Mouse (Mus musculus): ENCODE results near the gene Adamts16. TPM values are rescaled to one million over a fixed set of nuclear protein-coding genes. Genes with fewer than 3 reads are reported as not detected.

Gene Adamts16
- total and polyA plus RNA-seq, 3 experiments = 0.33 TPM; not detected in 2

- Histone ChIP-seq H3K4me1 (ENCODE audit: insufficient read depth, low read depth, low read length) (no peaks in the 10 kb centered on the region), H3K9me3 (replicated peaks) (peaks cover 52% of the 10 kb centered on the region), H3K27me3 (ENCODE audit: insufficient read depth, low read length) (no peaks in the 10 kb centered on the region), H3K4me3 (ENCODE audit: low read depth, low read length) (no peak overlapping the region), H3K36me3 (replicated peaks) (no peaks in the 10 kb centered on the region)
- TF ChIP-seq GATA1 (IDR thresholded peaks at IDR 0.05; ENCODE audit: borderline replicate concordance, low read length) (no peak), CTCF (IDR thresholded peaks at IDR 0.05; ENCODE audit: low read depth, low read length) (no peak), POLR2AphosphoS5 (IDR thresholded peaks at IDR 0.05; ENCODE audit: insufficient replicate concordance, low read depth, low read length) (no peak), GATA2 (IDR thresholded peaks at IDR 0.05; ENCODE audit: borderline replicate concordance, low read depth, low read length) (no peak), TAL1 (conservative IDR thresholded peaks at IDR 0.05; ENCODE audit: low read depth, low read length) (no peak)
- DNase-seq (ENCODE audit: low spot score) (no peak), ATAC-seq (ENCODE audit: extremely low read depth, insufficient number of reproducible peaks, low FRiP score, poor library complexity, severe bottlenecking) (no peak)
These were observed 42.3 kb downstream of the Adamts16 start for GRCm38 (mm10) chr13:70799322-70799721.

DNA sequence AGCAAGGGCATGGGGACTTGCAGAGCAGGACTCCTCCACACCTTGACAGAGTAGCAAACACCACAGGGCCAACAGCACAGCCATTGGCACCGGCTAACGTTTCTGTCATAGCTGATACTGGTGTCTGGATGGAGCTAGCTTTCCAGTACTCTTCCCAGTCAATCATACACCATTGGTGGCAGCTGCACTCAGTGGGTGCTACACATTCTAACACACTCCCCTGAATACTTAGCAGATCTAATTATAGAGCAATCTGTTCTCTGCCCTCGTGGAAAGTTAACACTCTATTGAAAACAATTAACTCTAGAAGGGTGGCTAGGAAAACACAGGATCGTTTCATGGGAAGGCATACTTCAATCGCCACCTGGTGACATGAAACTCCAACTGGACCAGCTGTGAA, 43.2 kb downstream of the Adamts16 start:
- TF ChIP-seq TAL1 (conservative IDR thresholded peaks at IDR 0.05; ENCODE audit: low read depth, low read length) (no peak), GATA1 (IDR thresholded peaks at IDR 0.05; ENCODE audit: borderline replicate concordance, low read length) (no peak), CTCF (IDR thresholded peaks at IDR 0.05; ENCODE audit: low read depth, low read length) (no peak), GATA2 (IDR thresholded peaks at IDR 0.05; ENCODE audit: borderline replicate concordance, low read depth, low read length) (no peak), POLR2AphosphoS5 (IDR thresholded peaks at IDR 0.05; ENCODE audit: insufficient replicate concordance, low read depth, low read length) (no peak)
- Histone ChIP-seq H3K27me3 (ENCODE audit: insufficient read depth, low read length) (no peaks in the 10 kb centered on the region), H3K4me3 (ENCODE audit: low read depth, low read length) (no peak overlapping the region), H3K4me1 (ENCODE audit: insufficient read depth, low read depth, low read length) (no peaks in the 10 kb centered on the region), H3K36me3 (replicated peaks) (no peaks in the 10 kb centered on the region), H3K9me3 (replicated peaks) (peaks cover 57% of the 10 kb centered on the region)
- DNase-seq (ENCODE audit: low spot score) = no peak
- no peak for ATAC-seq (ENCODE audit: extremely low read depth, insufficient number of reproducible peaks, low FRiP score, poor library complexity, severe bottlenecking)

DNA sequence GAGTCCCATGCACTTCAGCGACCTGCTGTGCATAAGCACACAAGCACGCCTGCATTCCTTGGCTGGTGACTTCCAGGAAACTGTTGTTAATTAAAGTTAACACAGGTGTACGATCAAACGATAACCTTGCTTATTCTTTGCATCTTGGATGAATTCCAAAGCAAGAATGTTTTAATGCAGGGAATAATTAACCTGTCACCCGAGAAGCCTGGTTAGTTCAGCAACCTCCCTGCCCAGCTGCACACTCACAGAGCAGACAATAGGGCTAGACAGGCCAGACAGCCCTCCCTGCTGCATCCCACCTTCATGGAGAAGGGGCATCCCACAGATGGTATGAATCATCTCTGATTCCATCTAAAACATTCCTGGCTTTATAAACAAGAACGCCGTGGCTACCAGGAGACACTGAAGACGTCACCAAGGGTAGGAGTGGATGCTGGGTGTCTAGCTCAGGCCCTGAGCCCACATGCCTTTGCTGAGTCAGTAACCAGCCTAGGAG, 47.5 kb downstream of the Adamts16 start:
- H3K9me3 ChIP-seq (replicated peaks) = peaks cover 51% of the 10 kb centered on the region
- ATAC-seq (ENCODE audit: extremely low read depth, insufficient number of reproducible peaks, low FRiP score, poor library complexity, severe bottlenecking) (no peak), DNase-seq (ENCODE audit: low spot score) (no peak)
- H3K27me3 ChIP-seq (ENCODE audit: insufficient read depth, low read length) = no peaks in the 10 kb centered on the region
- no peak overlapping the region for H3K4me3 ChIP-seq (ENCODE audit: low read depth, low read length)
- H3K36me3 ChIP-seq (replicated peaks) = no peaks in the 10 kb centered on the region
- H3K4me1 ChIP-seq (ENCODE audit: insufficient read depth, low read depth, low read length) = no peaks in the 10 kb centered on the region
- no peak for TF ChIP-seq CTCF (IDR thresholded peaks at IDR 0.05; ENCODE audit: low read depth, low read length)

DNA sequence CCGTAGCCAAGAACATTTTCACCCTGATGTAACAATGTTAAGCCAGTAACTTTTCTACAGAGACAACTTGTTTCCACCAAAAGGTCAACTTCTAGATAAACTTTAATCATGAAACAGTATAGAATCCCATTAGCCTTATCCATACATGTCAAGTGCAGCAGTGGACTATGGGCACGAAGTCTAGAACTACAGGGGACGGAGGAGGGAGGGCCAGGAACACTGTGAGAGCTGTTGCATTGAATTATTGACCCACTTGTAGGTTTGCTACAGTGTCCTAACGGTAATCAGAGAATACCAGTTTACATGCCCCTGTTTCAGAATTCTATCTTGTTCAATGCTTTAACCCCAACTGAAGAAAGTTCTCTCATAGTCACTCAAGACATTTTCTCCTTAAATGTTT, 48.0 kb downstream of the Adamts16 start:
- no peak for TF ChIP-seq GATA1 (IDR thresholded peaks at IDR 0.05; ENCODE audit: borderline replicate concordance, low read length)
- no peak for TF ChIP-seq GATA2 (IDR thresholded peaks at IDR 0.05; ENCODE audit: borderline replicate concordance, low read depth, low read length)
- TF ChIP-seq TAL1 (conservative IDR thresholded peaks at IDR 0.05; ENCODE audit: low read depth, low read length) = no peak
- no peak for TF ChIP-seq POLR2AphosphoS5 (IDR thresholded peaks at IDR 0.05; ENCODE audit: insufficient replicate concordance, low read depth, low read length)
- TF ChIP-seq CTCF (IDR thresholded peaks at IDR 0.05; ENCODE audit: low read depth, low read length) = no peak
- DNase-seq (ENCODE audit: low spot score) (no peak), ATAC-seq (ENCODE audit: extremely low read depth, insufficient number of reproducible peaks, low FRiP score, poor library complexity, severe bottlenecking) (no peak)
- Histone ChIP-seq H3K27me3 (ENCODE audit: insufficient read depth, low read length) (no peaks in the 10 kb centered on the region), H3K4me1 (ENCODE audit: insufficient read depth, low read depth, low read length) (no peaks in the 10 kb centered on the region), H3K36me3 (replicated peaks) (no peaks in the 10 kb centered on the region), H3K9me3 (replicated peaks) (peaks cover 49% of the 10 kb centered on the region), H3K4me3 (ENCODE audit: low read depth, low read length) (no peak overlapping the region)

GRCm38 (mm10) chr13:70792950-70793349, 48.7 kb downstream of the Adamts16 start:
- DNase-seq (ENCODE audit: low spot score) = no peak
- no peaks in the 10 kb centered on the region for H3K36me3 ChIP-seq (replicated peaks)
- no peak for ATAC-seq (ENCODE audit: extremely low read depth, insufficient number of reproducible peaks, low FRiP score, poor library complexity, severe bottlenecking)
- TF ChIP-seq CTCF (IDR thresholded peaks at IDR 0.05; ENCODE audit: low read depth, low read length) = no peak
- no peak for TF ChIP-seq GATA1 (IDR thresholded peaks at IDR 0.05; ENCODE audit: borderline replicate concordance, low read length)
- TF ChIP-seq POLR2AphosphoS5 (IDR thresholded peaks at IDR 0.05; ENCODE audit: insufficient replicate concordance, low read depth, low read length) = no peak
- no peak for TF ChIP-seq GATA2 (IDR thresholded peaks at IDR 0.05; ENCODE audit: borderline replicate concordance, low read depth, low read length)
- TF ChIP-seq TAL1 (conservative IDR thresholded peaks at IDR 0.05; ENCODE audit: low read depth, low read length) = no peak
- H3K9me3 ChIP-seq (replicated peaks) = peaks cover 46% of the 10 kb centered on the region
- H3K4me3 ChIP-seq (ENCODE audit: low read depth, low read length) = no peak overlapping the region
- no peaks in the 10 kb centered on the region for H3K4me1 ChIP-seq (ENCODE audit: insufficient read depth, low read depth, low read length)
- no peaks in the 10 kb centered on the region for H3K27me3 ChIP-seq (ENCODE audit: insufficient read depth, low read length)

- no peaks in the 10 kb centered on the region for H3K4me1 ChIP-seq (ENCODE audit: insufficient read depth, low read depth, low read length)
- no peak overlapping the region for H3K4me3 ChIP-seq (ENCODE audit: low read depth, low read length)
- no peaks in the 10 kb centered on the region for H3K27me3 ChIP-seq (ENCODE audit: insufficient read depth, low read length)
- no peaks in the 10 kb centered on the region for H3K36me3 ChIP-seq (replicated peaks)
- H3K9me3 ChIP-seq (replicated peaks) = peaks cover 41% of the 10 kb centered on the region
- no peak for DNase-seq (ENCODE audit: low spot score)
- TF ChIP-seq POLR2AphosphoS5 (IDR thresholded peaks at IDR 0.05; ENCODE audit: insufficient replicate concordance, low read depth, low read length) = no peak
- TF ChIP-seq TAL1 (conservative IDR thresholded peaks at IDR 0.05; ENCODE audit: low read depth, low read length) = no peak
- TF ChIP-seq GATA2 (IDR thresholded peaks at IDR 0.05; ENCODE audit: borderline replicate concordance, low read depth, low read length) = no peak
- TF ChIP-seq GATA1 (IDR thresholded peaks at IDR 0.05; ENCODE audit: borderline replicate concordance, low read length) = no peak
- TF ChIP-seq CTCF (IDR thresholded peaks at IDR 0.05; ENCODE audit: low read depth, low read length) = no peak
- ATAC-seq (ENCODE audit: extremely low read depth, insufficient number of reproducible peaks, low FRiP score, poor library complexity, severe bottlenecking) = no peak
These were observed 51.8 kb downstream of the Adamts16 start for GRCm38 (mm10) chr13:70789806-70790205.

DNA sequence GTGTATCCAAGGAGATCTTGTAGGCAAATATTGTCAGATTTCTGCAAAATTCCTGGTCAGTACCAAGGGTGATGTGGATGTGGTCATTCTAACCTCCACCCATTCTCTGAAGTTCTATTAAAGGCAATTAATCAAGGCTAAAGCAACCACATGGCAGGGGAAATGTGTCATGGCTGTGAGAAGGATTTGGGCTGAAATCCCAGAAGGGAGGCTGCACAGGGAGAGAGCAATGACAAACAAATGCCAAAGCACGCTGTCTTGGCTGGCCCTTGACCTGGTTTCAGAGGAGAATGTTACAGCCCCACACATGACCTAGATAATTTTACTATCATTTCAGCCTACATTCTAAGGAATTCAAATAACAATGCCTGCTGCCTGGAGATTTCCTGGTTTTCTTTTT, 52.6 kb downstream of the Adamts16 start:
- Histone ChIP-seq H3K36me3 (replicated peaks) (no peaks in the 10 kb centered on the region), H3K27me3 (ENCODE audit: insufficient read depth, low read length) (no peaks in the 10 kb centered on the region), H3K4me3 (ENCODE audit: low read depth, low read length) (no peak overlapping the region), H3K9me3 (replicated peaks) (peaks cover 37% of the 10 kb centered on the region), H3K4me1 (ENCODE audit: insufficient read depth, low read depth, low read length) (no peaks in the 10 kb centered on the region)
- DNase-seq (ENCODE audit: low spot score) (no peak), ATAC-seq (ENCODE audit: extremely low read depth, insufficient number of reproducible peaks, low FRiP score, poor library complexity, severe bottlenecking) (no peak)
- TF ChIP-seq POLR2AphosphoS5 (IDR thresholded peaks at IDR 0.05; ENCODE audit: insufficient replicate concordance, low read depth, low read length) (no peak), GATA1 (IDR thresholded peaks at IDR 0.05; ENCODE audit: borderline replicate concordance, low read length) (no peak), GATA2 (IDR thresholded peaks at IDR 0.05; ENCODE audit: borderline replicate concordance, low read depth, low read length) (no peak), TAL1 (conservative IDR thresholded peaks at IDR 0.05; ENCODE audit: low read depth, low read length) (no peak), CTCF (IDR thresholded peaks at IDR 0.05; ENCODE audit: low read depth, low read length) (no peak)
